Mouse (Mus musculus): ENCODE results near the gene Twist2.

GRCm38 (mm10) chr1:91875042-91875720 is 73.9 kb downstream of the Twist2 start:
- no peak for TF ChIP-seq POLR2A (IDR thresholded peaks at IDR 0.05; ENCODE audit: control insufficient read depth, extremely low read depth, insufficient read depth, low read length, poor library complexity)
- no peak for TF ChIP-seq CTCF (IDR thresholded peaks at IDR 0.05; ENCODE audit: borderline replicate concordance, control insufficient read depth, extremely low read depth, insufficient read depth, low read length, poor library complexity)
